Mouse (Mus musculus) splenic B cell, adult 2 months (primary cell): Measurements from ENCODE around the gene Tmod4.

ENCODE experiments used
- DNase-seq: peaks from one replicate; pipeline ENCODE4 v3.0.0-alpha.2; 2011; ENCODE audit warnings: low read depth, low spot score
- H3K27me3 ChIP-seq: 2 replicates; pipeline ENCODE4 v1.6.1; 2012; ENCODE audit warnings: mild to moderate bottlenecking, low read length, moderate library complexity, mixed read lengths; ENCODE audit not compliant: control insufficient read depth, poor library complexity, insufficient read depth, severe bottlenecking
- H3K36me3 ChIP-seq: 2 replicates; pipeline ENCODE4 v1.6.1; 2012; ENCODE audit warnings: mild to moderate bottlenecking, low read length, moderate library complexity, mixed read lengths; ENCODE audit not compliant: control insufficient read depth, poor library complexity, insufficient read depth, severe bottlenecking

Tmod4 gene

GRCm38 (mm10) chr3:95153874-95154273 is 29.6 kb downstream of the Tmod4 start:
- DNase-seq = peak; percentile 83

GRCm38 (mm10) chr3:95159511-95159986 is 35.3 kb downstream of the Tmod4 start:
- Histone ChIP-seq H3K27me3 (no peaks in the 10 kb centered on the region; the same call in 1 of the 2 replicates), H3K36me3 (no peaks in the 10 kb centered on the region)
- DNase-seq = no peak

More at GRCm38 (mm10) chr3:95153874-95154273, 29.6 kb downstream of the Tmod4 start:
- H3K27me3 ChIP-seq = no peaks in the 10 kb centered on the region
- no peaks in the 10 kb centered on the region for H3K36me3 ChIP-seq

- DNase-seq = peak; percentile 87
- Histone ChIP-seq H3K36me3 (no peaks in the 10 kb centered on the region), H3K27me3 (no peaks in the 10 kb centered on the region; the same call in 1 of the 2 replicates)
Observed at GRCm38 (mm10) chr3:95159987-95160963, 36.0 kb downstream of the Tmod4 start, which contains the start of gene Sema6c. Gene Sema6c (plus strand): TSS chr3:95160457.

GRCm38 (mm10) chr3:95161041-95161551 is 36.8 kb downstream of the Tmod4 start:
- Histone ChIP-seq H3K36me3 (no peaks in the 10 kb centered on the region), H3K27me3 (no peaks in the 10 kb centered on the region; the same call in 1 of the 2 replicates)
- no peak for DNase-seq

GRCm38 (mm10) chr3:95161618-95162344 is 37.5 kb downstream of the Tmod4 start:
- H3K27me3 ChIP-seq = no peaks in the 10 kb centered on the region; the same call in 1 of the 2 replicates
- no peak for DNase-seq

GRCm38 (mm10) chr3:95162345-95162628 is 38.0 kb downstream of the Tmod4 start:
- H3K27me3 ChIP-seq = no peaks in the 10 kb centered on the region; the same call in 1 of the 2 replicates
- DNase-seq = no peak
- H3K36me3 ChIP-seq = no peaks in the 10 kb centered on the region

More at GRCm38 (mm10) chr3:95161618-95162344, 37.5 kb downstream of the Tmod4 start:
- no peaks in the 10 kb centered on the region for H3K36me3 ChIP-seq

GRCm38 (mm10) chr3:95163419-95164255 is 39.4 kb downstream of the Tmod4 start:
- no peaks in the 10 kb centered on the region; the same call in 1 of the 2 replicates for H3K27me3 ChIP-seq
- no peak for DNase-seq
- H3K36me3 ChIP-seq = no peaks in the 10 kb centered on the region

- no peaks in the 10 kb centered on the region; the same call in 1 of the 2 replicates for H3K27me3 ChIP-seq
- no peaks in the 10 kb centered on the region for H3K36me3 ChIP-seq
- no peak for DNase-seq
Observed at GRCm38 (mm10) chr3:95164256-95164550, 39.9 kb downstream of the Tmod4 start.

- Histone ChIP-seq H3K27me3 (no peaks in the 10 kb centered on the region; the same call in 1 of the 2 replicates), H3K36me3 (no peaks in the 10 kb centered on the region)
- DNase-seq = no peak
Observed at GRCm38 (mm10) chr3:95164840-95165239, 40.6 kb downstream of the Tmod4 start.

- Histone ChIP-seq H3K27me3 (peaks cover 3% of the 10 kb centered on the region), H3K36me3 (no peaks in the 10 kb centered on the region)
- no peak for DNase-seq
Observed at GRCm38 (mm10) chr3:95169996-95170395, 45.7 kb downstream of the Tmod4 start.

GRCm38 (mm10) chr3:95171105-95171504 is 46.8 kb downstream of the Tmod4 start:
- Histone ChIP-seq H3K36me3 (no peaks in the 10 kb centered on the region), H3K27me3 (peaks cover 3% of the 10 kb centered on the region)
- DNase-seq = no peak

- no peaks in the 10 kb centered on the region for H3K36me3 ChIP-seq
- DNase-seq = no peak
- peaks cover 3% of the 10 kb centered on the region for H3K27me3 ChIP-seq
Observed at GRCm38 (mm10) chr3:95172526-95173255, 48.4 kb downstream of the Tmod4 start.

GRCm38 (mm10) chr3:95173256-95173949 is 49.1 kb downstream of the Tmod4 start:
- peak; percentile 17 for DNase-seq
- Histone ChIP-seq H3K27me3 (peaks cover 3% of the 10 kb centered on the region), H3K36me3 (no peaks in the 10 kb centered on the region)
